ENCODE assay signal across 8 mouse cellular contexts in genomic region chr11:120189459-120190312, GRCm38 (mm10). TPM values are rescaled to one million over a fixed set of nuclear protein-coding genes. Genes with fewer than 3 reads are reported as not detected.
A peak's percentile ranks its signal among the peaks of the same experiment; 100 is the strongest.
DNase-seq lines count a peak whose midpoint lies in the region; ATAC-seq and TF ChIP-seq lines count a peak whose summit lies in the region.

No protein-coding gene starts in this region.

- peaks cover 7% of the 10 kb centered on the region; the same call in 1 of the 2 replicates for H3K36me3 ChIP-seq in limb, embryonic 12.5 days
- H3K36me3 ChIP-seq in midbrain, embryonic 14.5 days (ENCODE audit: control insufficient read depth, insufficient read depth, low read length): peaks cover 5% of the 10 kb centered on the region; the same call in 1 of the 2 replicates

- H3K9me3 ChIP-seq in limb, embryonic 12.5 days: no peaks in the 10 kb centered on the region
- no peaks in the 10 kb centered on the region for H3K9me3 ChIP-seq in midbrain, embryonic 14.5 days (ENCODE audit: control insufficient read depth, low read length)

- peak overlapping the region; percentile 94 for H3K4me3 ChIP-seq in embryonic fibroblast, embryonic 13.5 days (ENCODE audit: insufficient read depth, low read length)
- H3K4me3 ChIP-seq in limb, embryonic 12.5 days (replicated peaks): peak overlapping the region; percentile 90
- peak overlapping the region; percentile 86 for H3K4me3 ChIP-seq in midbrain, embryonic 14.5 days (replicated peaks; ENCODE audit: low read depth, low read length)

- H3K9ac ChIP-seq in limb, embryonic 12.5 days (replicated peaks): peak overlapping the region; percentile 99
- peak overlapping the region; percentile 99 for H3K9ac ChIP-seq in midbrain, embryonic 14.5 days (replicated peaks; ENCODE audit: low read length)

- DNase-seq in 416B (ENCODE audit: low read depth): peak; percentile 98
- peak; percentile 100 for DNase-seq in brain, adult 2 months (ENCODE audit: low read depth, low spot score)
- peak; percentile 99 for DNase-seq in heart, adult 8-10 months (ENCODE audit: low spot score)
- DNase-seq in kidney, adult 8-10 months: peak; percentile 99
- peak; percentile 99 for DNase-seq in midbrain, embryonic 14.5 days
- peak; percentile 74 for DNase-seq in spleen, adult 12 weeks (ENCODE audit: low spot score)

- H3K27me3 ChIP-seq in limb, embryonic 12.5 days: no peaks in the 10 kb centered on the region
- no peaks in the 10 kb centered on the region for H3K27me3 ChIP-seq in midbrain, embryonic 14.5 days (ENCODE audit: control insufficient read depth, insufficient read depth, low read length)

- no peak for TF ChIP-seq CTCF in embryonic fibroblast, embryonic 13.5 days (IDR thresholded peaks at IDR 0.05; ENCODE audit: borderline replicate concordance, insufficient read depth, low read length)

- H3K4me1 ChIP-seq in embryonic fibroblast, embryonic 13.5 days (ENCODE audit: control insufficient read depth, insufficient read depth, low read length): peaks cover 5% of the 10 kb centered on the region; the same call in 1 of the 2 replicates
- H3K4me1 ChIP-seq in limb, embryonic 12.5 days (replicated peaks): peaks cover 44% of the 10 kb centered on the region
- peaks cover 19% of the 10 kb centered on the region for H3K4me1 ChIP-seq in midbrain, embryonic 14.5 days (ENCODE audit: control insufficient read depth, insufficient read depth, low read length)

- H3K27ac ChIP-seq in embryonic fibroblast, embryonic 13.5 days (ENCODE audit: insufficient read depth, low read length): peak overlapping the region; percentile 81
- H3K27ac ChIP-seq in limb, embryonic 12.5 days: peak overlapping the region; percentile 98
- H3K27ac ChIP-seq in midbrain, embryonic 14.5 days (replicated peaks; ENCODE audit: low read depth, low read length): peak overlapping the region; percentile 97

- under 1% methylated on average over 68 of the region's 68 CpGs for WGBS in limb, embryonic 12.5 days
- WGBS in midbrain, embryonic 14.5 days: under 1% methylated on average over 67 of the region's 68 CpGs

- H3K4me2 ChIP-seq in limb, embryonic 12.5 days: peak overlapping the region; percentile 96
- H3K4me2 ChIP-seq in midbrain, embryonic 14.5 days (ENCODE audit: low read length): peak overlapping the region; percentile 99

- peak; percentile 99 for TF ChIP-seq POLR2A in embryonic fibroblast, embryonic 13.5 days (IDR thresholded peaks at IDR 0.05; ENCODE audit: low read depth, low read length)

- peak; percentile 92 for ATAC-seq in limb, embryonic 12.5 days (ENCODE audit: insufficient number of reproducible peaks, insufficient read depth, low FRiP score, low TSS enrichment, low read depth)
- ATAC-seq in midbrain, embryonic 14.5 days (ENCODE audit: low FRiP score, low TSS enrichment): peak; percentile 95

RNA-seq across cellular contexts. Expression of gene Slc38a10, which starts 38.5 kb away (rescaled TPM):
- 107 and 113 TPM in 2 replicates for polyA plus RNA-seq in embryonic fibroblast, embryonic 13.5 days (2011; ENCODE audit: insufficient read length, low read depth, missing spikeins)
- total RNA-seq in heart, adult 8-10 months (2022): 100 to 1,000 TPM in 1 of 4 experiments, 10 to 100 TPM in 3; 88.9 to 104 (median 91.6) TPM
- polyA plus RNA-seq in limb, embryonic 12.5 days (2016; fragmentation: Nextera tagmentation; extraction: Ambion mirVana): 84.7 and 86.8 TPM in 2 replicates
- polyA plus RNA-seq in midbrain, embryonic 14.5 days (2014; fragmentation: Nextera tagmentation; extraction: Ambion mirVana): 88.3 and 119 TPM in 2 replicates

RNA-seq across cellular contexts. Expression of gene Bahcc1, which starts 43.1 kb away (rescaled TPM):
- 17.9 and 18.6 TPM in 2 replicates for polyA plus RNA-seq in embryonic fibroblast, embryonic 13.5 days (2011; ENCODE audit: insufficient read length, low read depth, missing spikeins)
- total RNA-seq in heart, adult 8-10 months (2022): 10 to 100 TPM in 2 of 4 experiments, 1 to 10 TPM in 2; 6.2 to 12.6 (median 9.3) TPM
- 18.3 and 18.5 TPM in 2 replicates for polyA plus RNA-seq in limb, embryonic 12.5 days (2016; fragmentation: Nextera tagmentation; extraction: Ambion mirVana)
- polyA plus RNA-seq in midbrain, embryonic 14.5 days (2014; fragmentation: Nextera tagmentation; extraction: Ambion mirVana): 20.0 and 25.9 TPM in 2 replicates

Comparison
In these comparisons a context has a peak if more than half of its experiments do, and no peak if none do; other contexts are left out.
1. Peak in every context shown above with its lines: DNase-seq, ATAC-seq, H3K4me3 ChIP-seq and H3K27ac ChIP-seq.